Mouse (Mus musculus) myocyte (in vitro differentiated cells): ENCODE data around the gene Cacng5.

ENCODE experiments used
- CEBPB ChIP-seq: IDR thresholded peaks from 2 replicates; pipeline ENCODE4 v1.6.1; 2011; ENCODE audit warnings: mild to moderate bottlenecking, moderate library complexity; ENCODE audit not compliant: poor library complexity, insufficient read depth, severe bottlenecking
- E2F4 ChIP-seq: IDR thresholded peaks from one replicate; pipeline ENCODE4 v1.6.1; 2011; ENCODE audit warnings: mild to moderate bottlenecking, control low read depth, moderate library complexity; ENCODE audit not compliant: insufficient read depth
- MAX ChIP-seq: IDR thresholded peaks from one replicate; pipeline ENCODE4 v1.6.1; 2011; ENCODE audit warnings: low read depth, mild to moderate bottlenecking, control low read depth
- MYOD1 ChIP-seq, 3 experiments: IDR thresholded peaks; one replicate each; pipeline ENCODE4 v1.6.1; 2011; ENCODE audit warnings: control low read depth in 2 of 3, low read depth in 2 of 3, mild to moderate bottlenecking in 2 of 3, moderate library complexity in 1 of 3; ENCODE audit not compliant: insufficient read length in 2 of 3, control insufficient read depth in 1 of 3
- MYOG ChIP-seq, 3 experiments: IDR thresholded peaks; one replicate each; pipeline ENCODE4 v1.6.1; 2011; ENCODE audit warnings: control low read depth in 2 of 3, low read depth in 2 of 3, mild to moderate bottlenecking in 2 of 3; ENCODE audit not compliant: insufficient read length in 2 of 3, control insufficient read depth in 1 of 3, insufficient read depth in 1 of 3
- POLR2A ChIP-seq: IDR thresholded peaks from one replicate; pipeline ENCODE4 v1.6.1; 2011; ENCODE audit warnings: low read depth, mild to moderate bottlenecking, control low read depth, moderate library complexity; ENCODE audit not compliant: insufficient read length
- POLR2AphosphoS2 ChIP-seq: IDR thresholded peaks from one replicate; pipeline ENCODE4 v1.6.1; 2011; ENCODE audit warnings: low read depth, control low read depth; ENCODE audit not compliant: insufficient read length
- REST ChIP-seq: IDR thresholded peaks from one replicate; pipeline ENCODE4 v1.6.1; 2011; ENCODE audit warnings: mild to moderate bottlenecking, control low read depth, moderate library complexity; ENCODE audit not compliant: insufficient read depth, insufficient read length
- TCF12 ChIP-seq: IDR thresholded peaks from one replicate; pipeline ENCODE4 v1.6.1; 2011; ENCODE audit warnings: mild to moderate bottlenecking, control low read depth; ENCODE audit not compliant: poor library complexity, insufficient read depth, severe bottlenecking
- TCF3 ChIP-seq: IDR thresholded peaks from one replicate; pipeline ENCODE4 v1.6.1; 2011; ENCODE audit warnings: low read depth, control low read depth; ENCODE audit not compliant: insufficient read length
- USF1 ChIP-seq: IDR thresholded peaks from one replicate; pipeline ENCODE4 v1.6.1; 2011; ENCODE audit warnings: low read depth, mild to moderate bottlenecking, control low read depth, moderate library complexity

GRCm38 (mm10) chr11:107931721-107932120, 16.9 kb upstream of the Cacng5 start:
- TF ChIP-seq POLR2A = no peak
- TF ChIP-seq E2F4 = no peak
- TF ChIP-seq MYOD1 (IDR thresholded peaks at IDR 0.05; ENCODE audit: control insufficient read depth in 1 of 3, insufficient read length in 2 of 3, low read depth in 2 of 3) = no peak
- no peak for TF ChIP-seq MAX
- no peak for TF ChIP-seq TCF3
- TF ChIP-seq MYOG (IDR thresholded peaks at IDR 0.05; ENCODE audit: control insufficient read depth in 1 of 3, insufficient read depth in 1 of 3, insufficient read length in 2 of 3, low read depth in 2 of 3) = no peak
- TF ChIP-seq TCF12 = no peak
- no peak for TF ChIP-seq USF1
- TF ChIP-seq CEBPB = no peak
- no peak for TF ChIP-seq POLR2AphosphoS2
- TF ChIP-seq REST = no peak
